Mouse (Mus musculus) kidney, postnatal 0 days (tissue): ENCODE measurements around the gene Slco1a1. TPM values are rescaled to one million over a fixed set of nuclear protein-coding genes. Genes with fewer than 3 reads are reported as not detected.

Experiments
- ATAC-seq: fragments of 200-750 bp; cut with Nextera tagmentation; replicated peaks from 2 replicates; pipeline ENCODE4 v1.8.0; 2017; ENCODE audit warnings: low read depth, moderate number of reproducible peaks, moderate TSS enrichment, moderate library complexity; ENCODE audit not compliant: low FRiP score
- DNase-seq: peaks from one replicate; pipeline ENCODE4 v3.0.0-alpha.2; 2016; ENCODE audit warnings: low spot score
- H3K27ac ChIP-seq: fragments of 300-500 bp; sonication (generic); 2 replicates; pipeline ENCODE4 v1.5.1; 2014; ENCODE audit warnings: mild to moderate bottlenecking
- H3K27me3 ChIP-seq: fragments of 300-500 bp; sonication (generic); 2 replicates; pipeline ENCODE4 v1.6.1; 2014; ENCODE audit warnings: low read length, mixed read lengths; ENCODE audit not compliant: insufficient read depth
- H3K36me3 ChIP-seq: fragments of 300-500 bp; sonication (generic); 2 replicates; pipeline ENCODE4 v1.6.1; 2014; ENCODE audit warnings: low read length, mixed read lengths; ENCODE audit not compliant: insufficient read depth
- H3K4me1 ChIP-seq: fragments of 300-500 bp; sonication (generic); replicated peaks from 2 replicates; pipeline ENCODE4 v1.6.1; 2014; ENCODE audit warnings: antibody characterized with exemption, low read length, mixed read lengths; ENCODE audit not compliant: insufficient read depth
- H3K4me2 ChIP-seq: fragments of 300-500 bp; sonication (generic); 2 replicates; pipeline ENCODE4 v1.6.1; 2014; ENCODE audit warnings: mild to moderate bottlenecking, low read length, moderate library complexity, mixed read lengths
- H3K4me3 ChIP-seq: fragments of 300-500 bp; sonication (generic); replicated peaks from 2 replicates; pipeline ENCODE4 v1.5.1; 2014; ENCODE audit warnings: low read depth, low read length
- H3K9ac ChIP-seq: fragments of 300-500 bp; sonication (generic); 2 replicates; pipeline ENCODE4 v1.6.1; 2014; ENCODE audit warnings: low read depth, low read length
- H3K9me3 ChIP-seq: fragments of 300-500 bp; sonication (generic); replicated peaks from 2 replicates; pipeline ENCODE4 v1.6.1; 2016; ENCODE audit warnings: low read length, inconsistent platforms, mixed read lengths
- CTCF ChIP-seq: IDR thresholded peaks from 2 replicates; pipeline ENCODE4 v1.5.1; 2016; ENCODE audit warnings: antibody characterized with exemption, low read depth, mild to moderate bottlenecking, moderate library complexity
- WGBS: fragments of 180-500 bp; shearing (Covaris S2); extraction: QIAGEN DNeasy Blood & Tissue Kit; methylation state at CpG from one replicate; pipeline ENCODE4 v1.1.7; 2014; 5-methylcytosine and 5-hydroxymethylcytosine counted together
- polyA plus RNA-seq: library from polyadenylated mRNA; unstranded; fragments of >200 nt; fragmentation: Nextera tagmentation; extraction: Ambion mirVana; gene quantifications from 2 replicates; pipeline ENCODE4 v1.2.1, GENCODE M21; 2015

Slco1a1 gene
- polyA plus RNA-seq, 1 experiment from 2014 or later = 0.05 TPM

DNA sequence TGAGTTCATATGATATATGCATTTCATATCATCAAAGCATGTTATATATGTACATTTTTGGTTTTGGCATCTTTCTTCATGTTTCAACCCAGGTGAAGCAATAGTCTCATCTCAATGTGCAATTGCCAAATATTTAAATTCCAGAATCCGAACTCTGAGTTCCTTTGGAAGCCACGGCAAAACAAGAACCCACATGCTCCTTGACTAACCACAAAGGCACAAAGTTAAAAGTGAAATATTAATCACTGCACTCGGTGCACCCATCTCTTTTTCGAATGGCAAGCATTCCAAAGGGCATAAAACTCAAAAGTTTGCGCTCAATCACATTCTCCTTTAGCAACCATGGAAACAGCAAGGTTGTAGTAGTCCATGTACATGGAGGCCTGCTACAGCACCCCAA, 80.7 kb downstream of the Slco1a1 start:
- TF ChIP-seq CTCF = no peak
- H3K4me2 ChIP-seq = no peak overlapping the region
- no peak overlapping the region for H3K4me3 ChIP-seq
- ATAC-seq (no peak), DNase-seq (no peak)
- H3K9me3 ChIP-seq = no peaks in the 10 kb centered on the region
- H3K27ac ChIP-seq = no peak overlapping the region
- no peak overlapping the region for H3K9ac ChIP-seq
- H3K27me3 ChIP-seq = no peaks in the 10 kb centered on the region
- no peaks in the 10 kb centered on the region for H3K4me1 ChIP-seq
- WGBS = 84% methylated on average over 5 of the region's 5 CpGs
- no peaks in the 10 kb centered on the region for H3K36me3 ChIP-seq

DNA sequence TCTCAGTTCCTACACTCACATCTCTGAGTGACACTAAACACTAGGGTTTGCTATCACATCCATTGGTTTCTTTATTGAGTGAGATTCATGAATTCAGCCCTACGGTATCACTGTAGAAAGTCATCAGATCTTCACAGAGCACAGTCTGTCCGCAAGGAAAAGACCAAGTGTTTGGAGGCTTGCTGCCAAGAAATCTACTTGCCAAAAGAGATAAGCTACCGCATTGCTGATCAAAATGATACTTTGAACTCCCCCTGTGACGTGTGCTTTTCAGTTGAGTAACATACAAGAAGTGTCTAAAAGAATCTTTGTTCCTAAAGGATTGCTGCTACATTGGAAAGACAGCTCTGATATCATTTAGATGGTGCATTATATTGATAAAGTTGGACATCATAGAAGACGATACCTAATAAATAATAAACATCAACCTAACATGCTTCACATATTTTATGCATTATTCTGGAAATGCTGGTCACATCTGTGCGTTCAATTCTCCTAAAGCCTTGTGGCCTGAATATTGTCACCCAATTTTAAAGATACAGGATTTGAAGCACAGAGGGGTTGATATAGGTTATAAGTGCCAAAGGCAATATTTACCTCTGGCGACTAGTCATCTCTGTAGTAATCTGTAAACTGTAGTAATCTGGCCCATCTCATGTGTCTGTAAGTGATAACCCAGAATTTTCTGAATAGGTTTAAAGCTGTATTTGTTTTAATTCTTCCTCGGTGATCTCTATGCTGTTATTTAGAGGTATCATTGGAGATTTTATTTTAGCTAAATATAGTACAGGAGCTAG, 88.8 kb downstream of the Slco1a1 start:
- 76% methylated on average over 8 of the region's 8 CpGs for WGBS
- no peak for ATAC-seq

More for the DNA sequence above, 88.8 kb downstream of the Slco1a1 start:
- TF ChIP-seq CTCF = no peak
- Histone ChIP-seq H3K9me3 (no peaks in the 10 kb centered on the region), H3K27ac (no peak overlapping the region), H3K9ac (no peak overlapping the region), H3K4me2 (no peak overlapping the region), H3K36me3 (no peaks in the 10 kb centered on the region), H3K4me1 (no peaks in the 10 kb centered on the region), H3K4me3 (no peak overlapping the region), H3K27me3 (no peaks in the 10 kb centered on the region)
- DNase-seq = no peak

Other genes with a start within 250 kb of the Slco1a1 start
- gene Gm5724, start 173.2 kb downstream of the Slco1a1 start, polyA plus RNA-seq = not detected in 2 replicates
- 3.9 and 4.6 TPM in 2 replicates for gene Slco1a4, start 90.8 kb downstream of the Slco1a1 start, polyA plus RNA-seq
- not detected in 2 replicates for gene Gm6614, start 64.5 kb upstream of the Slco1a1 start, polyA plus RNA-seq